Mouse (Mus musculus) intestine, embryonic 14.5 days (tissue): ENCODE measurements at regions not wholly inside any gene's neighbourhood (a gene's known extent, or its start where the extent isn't known, plus 50 kb on each side); places are given as distances from the start of the nearest gene placed in this dataset.

Source experiments
- ATAC-seq: fragments of 200-750 bp; cut with Nextera tagmentation; replicated peaks from 2 replicates; pipeline ENCODE4 v1.8.0; 2017; ENCODE audit warnings: low read depth, moderate number of reproducible peaks, moderate TSS enrichment, moderate library complexity; ENCODE audit not compliant: low FRiP score, low TSS enrichment
- DNase-seq: peaks from one replicate; pipeline ENCODE4 v3.0.0-alpha.2; 2018; ENCODE audit warnings: low spot score
- H3K27ac ChIP-seq: fragments of 300-500 bp; sonication (generic); 2 replicates; pipeline ENCODE4 v1.5.1; 2014; ENCODE audit warnings: low read depth, mild to moderate bottlenecking, control low read depth
- H3K27me3 ChIP-seq: fragments of 300-500 bp; sonication (generic); replicated peaks from 2 replicates; pipeline ENCODE4 v1.6.1; 2014; ENCODE audit warnings: low read length, control low read depth; ENCODE audit not compliant: control insufficient read depth, insufficient read depth
- H3K36me3 ChIP-seq: fragments of 300-500 bp; sonication (generic); 2 replicates; pipeline ENCODE4 v1.6.1; 2014; ENCODE audit warnings: low read length, control low read depth; ENCODE audit not compliant: control insufficient read depth, insufficient read depth
- H3K4me1 ChIP-seq: fragments of 300-500 bp; sonication (generic); replicated peaks from 2 replicates; pipeline ENCODE4 v1.6.1; 2014; ENCODE audit warnings: low read length, control low read depth, mixed read lengths; ENCODE audit not compliant: control insufficient read depth, insufficient read depth
- H3K4me2 ChIP-seq: fragments of 300-500 bp; sonication (generic); 2 replicates; pipeline ENCODE4 v1.6.1; 2014; ENCODE audit warnings: low read length
- H3K4me3 ChIP-seq: fragments of 300-500 bp; sonication (generic); 2 replicates; pipeline ENCODE4 v1.5.1; 2014; ENCODE audit warnings: low read depth, low read length, control low read depth, mixed read lengths
- H3K9ac ChIP-seq: fragments of 300-500 bp; sonication (generic); 2 replicates; pipeline ENCODE4 v1.6.1; 2014; ENCODE audit warnings: mild to moderate bottlenecking, low read length
- H3K9me3 ChIP-seq: fragments of 300-500 bp; sonication (generic); 2 replicates; pipeline ENCODE4 v1.6.1; 2016; ENCODE audit warnings: low read length, control low read depth; ENCODE audit not compliant: control insufficient read depth
- WGBS: fragments of 180-500 bp; shearing (Covaris S2); extraction: QIAGEN DNeasy Blood & Tissue Kit; methylation state at CpG from one replicate; pipeline ENCODE4 v1.1.7; 2014; 5-methylcytosine and 5-hydroxymethylcytosine counted together

- H3K27ac ChIP-seq: no peak overlapping the region
- WGBS: 62% methylated on average over 16 of the region's 16 CpGs
Measured at GRCm38 (mm10) chr13:37628391-37629270, 149.6 kb upstream of the Rreb1 start.

GRCm38 (mm10) chr13:37629271-37629899 is 148.8 kb upstream of the Rreb1 start:
- Histone ChIP-seq H3K27ac (no peak overlapping the region), H3K4me1 (no peaks in the 10 kb centered on the region), H3K4me3 (no peak overlapping the region), H3K27me3 (no peaks in the 10 kb centered on the region), H3K4me2 (no peak overlapping the region), H3K9ac (no peak overlapping the region), H3K9me3 (peaks cover 7% of the 10 kb centered on the region; the same call in 1 of the 2 replicates), H3K36me3 (no peaks in the 10 kb centered on the region)
- no peak for DNase-seq
- no peak for ATAC-seq
- 74% methylated on average over 6 of the region's 6 CpGs for WGBS

More at GRCm38 (mm10) chr13:37628391-37629270, 149.6 kb upstream of the Rreb1 start:
- no peaks in the 10 kb centered on the region for H3K27me3 ChIP-seq
- no peak overlapping the region for H3K4me2 ChIP-seq
- no peak overlapping the region for H3K4me3 ChIP-seq
- H3K9ac ChIP-seq: no peak overlapping the region
- H3K36me3 ChIP-seq: no peaks in the 10 kb centered on the region
- DNase-seq: no peak
- ATAC-seq: no peak
- H3K9me3 ChIP-seq: peaks cover 7% of the 10 kb centered on the region; the same call in 1 of the 2 replicates
- no peaks in the 10 kb centered on the region for H3K4me1 ChIP-seq

- H3K4me1 ChIP-seq: no peaks in the 10 kb centered on the region
- H3K9ac ChIP-seq: no peak overlapping the region
- H3K27me3 ChIP-seq: no peaks in the 10 kb centered on the region
- DNase-seq (no peak), ATAC-seq (no peak)
- WGBS: 92% methylated on average over 5 of the region's 5 CpGs
- H3K36me3 ChIP-seq: no peaks in the 10 kb centered on the region
- no peak overlapping the region for H3K27ac ChIP-seq
- peaks cover 7% of the 10 kb centered on the region; the same call in 1 of the 2 replicates for H3K9me3 ChIP-seq
- H3K4me2 ChIP-seq: no peak overlapping the region
- no peak overlapping the region for H3K4me3 ChIP-seq
Measured at GRCm38 (mm10) chr13:37632835-37633440, 145.3 kb upstream of the Rreb1 start.

- no peak overlapping the region for H3K4me3 ChIP-seq
- no peak for DNase-seq
- H3K4me2 ChIP-seq: no peak overlapping the region
- no peaks in the 10 kb centered on the region for H3K4me1 ChIP-seq
- no peaks in the 10 kb centered on the region for H3K27me3 ChIP-seq
- no peaks in the 10 kb centered on the region for H3K36me3 ChIP-seq
- H3K9me3 ChIP-seq: peaks cover 7% of the 10 kb centered on the region; the same call in 1 of the 2 replicates
- no peak for ATAC-seq
- WGBS: 55% methylated on average over 4 of the region's 4 CpGs
- H3K27ac ChIP-seq: no peak overlapping the region
- no peak overlapping the region for H3K9ac ChIP-seq
Measured at GRCm38 (mm10) chr13:37636363-37636762, 141.8 kb upstream of the Rreb1 start.

- 91% methylated on average over 10 of the region's 10 CpGs for WGBS
- DNase-seq (no peak), ATAC-seq (no peak)
- H3K4me2 ChIP-seq: no peak overlapping the region
- H3K27me3 ChIP-seq: no peaks in the 10 kb centered on the region
- H3K9me3 ChIP-seq: peaks cover 7% of the 10 kb centered on the region; the same call in 1 of the 2 replicates
- no peak overlapping the region for H3K27ac ChIP-seq
- no peaks in the 10 kb centered on the region for H3K4me1 ChIP-seq
- H3K9ac ChIP-seq: no peak overlapping the region
- H3K36me3 ChIP-seq: no peaks in the 10 kb centered on the region
- H3K4me3 ChIP-seq: no peak overlapping the region
Measured at GRCm38 (mm10) chr13:37637151-37637550, 141.0 kb upstream of the Rreb1 start.

- Histone ChIP-seq H3K36me3 (no peaks in the 10 kb centered on the region), H3K4me1 (no peaks in the 10 kb centered on the region), H3K4me3 (no peak overlapping the region), H3K4me2 (no peak overlapping the region), H3K27ac (no peak overlapping the region), H3K9me3 (no peaks in the 10 kb centered on the region), H3K27me3 (no peaks in the 10 kb centered on the region), H3K9ac (no peak overlapping the region)
- no peak for ATAC-seq
- no peak for DNase-seq
- 21% methylated on average over 8 of the region's 8 CpGs for WGBS
Measured at GRCm38 (mm10) chr13:37638071-37638511, 140.1 kb upstream of the Rreb1 start.

GRCm38 (mm10) chr13:37642410-37643093 is 135.6 kb upstream of the Rreb1 start:
- DNase-seq (no peak), ATAC-seq (no peak)
- Histone ChIP-seq H3K27ac (no peak overlapping the region), H3K9ac (no peak overlapping the region), H3K4me3 (no peak overlapping the region), H3K4me2 (no peak overlapping the region), H3K9me3 (no peaks in the 10 kb centered on the region), H3K27me3 (no peaks in the 10 kb centered on the region), H3K4me1 (no peaks in the 10 kb centered on the region), H3K36me3 (no peaks in the 10 kb centered on the region)
- WGBS: 65% methylated on average over 13 of the region's 13 CpGs

GRCm38 (mm10) chr13:37644751-37645181 is 133.4 kb upstream of the Rreb1 start:
- Histone ChIP-seq H3K36me3 (no peaks in the 10 kb centered on the region), H3K27ac (no peak overlapping the region), H3K27me3 (no peaks in the 10 kb centered on the region), H3K4me2 (no peak overlapping the region), H3K9me3 (no peaks in the 10 kb centered on the region), H3K4me1 (no peaks in the 10 kb centered on the region), H3K4me3 (no peak overlapping the region), H3K9ac (no peak overlapping the region)
- no peak for DNase-seq
- WGBS: 60% methylated on average over 8 of the region's 8 CpGs
- no peak for ATAC-seq
